In the genomic region with DNA sequence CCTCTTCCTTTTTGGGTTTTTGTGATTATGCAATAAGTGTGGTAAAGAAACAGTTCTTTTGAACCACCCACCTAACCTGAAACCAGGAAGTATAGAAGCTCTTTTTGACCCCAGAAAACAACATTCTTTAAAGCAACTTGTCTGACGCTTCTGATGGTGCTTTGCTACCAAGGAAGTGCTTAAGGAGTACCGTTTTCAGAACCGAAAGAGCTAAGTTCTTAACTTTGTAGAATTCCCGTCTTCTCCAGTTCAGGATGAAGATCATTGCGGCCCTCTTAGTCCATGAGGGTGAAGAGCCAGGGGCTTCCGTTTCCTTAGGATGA, we compare ENCODE assay signal across 8 mouse cellular contexts. TPM values are rescaled to one million over a fixed set of nuclear protein-coding genes. Genes with fewer than 3 reads are reported as not detected.
DNase-seq lines count a peak whose midpoint lies in the region; ATAC-seq and TF ChIP-seq lines count a peak whose summit lies in the region.

No protein-coding gene starts in this region.

- H3K27me3 ChIP-seq in kidney, embryonic 16.5 days (ENCODE audit: insufficient read depth, low read length): no peaks in the 10 kb centered on the region
- no peaks in the 10 kb centered on the region for H3K27me3 ChIP-seq in midbrain, postnatal 0 days (ENCODE audit: insufficient read depth, low read length)

- no peak for ATAC-seq in kidney, embryonic 16.5 days (ENCODE audit: low FRiP score, low TSS enrichment)
- ATAC-seq in inflammation-experienced regulatory T-cells, adult 6 months: peak; percentile 72
- no peak for ATAC-seq in midbrain, postnatal 0 days (ENCODE audit: low FRiP score)

- 0 out of 2 replicates have a peak, but pooled peaks cover 4% of the 10 kb centered on the region for H3K36me3 ChIP-seq in kidney, embryonic 16.5 days (ENCODE audit: insufficient read depth, low read length)
- no peaks in the 10 kb centered on the region for H3K36me3 ChIP-seq in midbrain, postnatal 0 days (ENCODE audit: insufficient read depth, low read length)

- no peak for TF ChIP-seq POLR2A in bone marrow, adult 2 months (IDR thresholded peaks at IDR 0.05; ENCODE audit: borderline replicate concordance, control insufficient read depth, low read depth, low read length)

- H3K9me3 ChIP-seq in kidney, embryonic 16.5 days (ENCODE audit: low read length): no peaks in the 10 kb centered on the region
- H3K9me3 ChIP-seq in midbrain, postnatal 0 days (ENCODE audit: low read length): no peaks in the 10 kb centered on the region

- peak overlapping the region; percentile 96 for H3K4me3 ChIP-seq in kidney, embryonic 16.5 days (ENCODE audit: low read length)
- peak overlapping the region; percentile 8 for H3K4me3 ChIP-seq in bone marrow, adult 2 months (replicated peaks; ENCODE audit: control insufficient read depth, low read depth, low read length)
- peak overlapping the region; percentile 99 for H3K4me3 ChIP-seq in midbrain, postnatal 0 days (ENCODE audit: low read depth, low read length)

- no peak for TF ChIP-seq CTCF in bone marrow, adult 2 months (IDR thresholded peaks at IDR 0.05; ENCODE audit: control insufficient read depth, insufficient read depth, low read length)
- TF ChIP-seq CTCF in midbrain, postnatal 0 days (IDR thresholded peaks at IDR 0.05): no peak

- no peak for DNase-seq in kidney, postnatal 14 days
- DNase-seq in midbrain, postnatal 0 days (ENCODE audit: low spot score): no peak
- DNase-seq in gastrocnemius, adult 18-20 months (ENCODE audit: low spot score): no peak
- no peak for DNase-seq in cerebellum, postnatal 25 days
- DNase-seq in layer of hippocampus, postnatal 36 days: no peak

- peak overlapping the region; percentile 40 for H3K27ac ChIP-seq in kidney, embryonic 16.5 days (ENCODE audit: low read length)
- peak overlapping the region; percentile 25; the same call in 1 of the 2 replicates for H3K27ac ChIP-seq in bone marrow, adult 2 months (ENCODE audit: control insufficient read depth, insufficient read depth, low read depth, low read length, poor library complexity)
- H3K27ac ChIP-seq in midbrain, postnatal 0 days (ENCODE audit: low read depth, low read length): no peak overlapping the region

- peak overlapping the region; percentile 67 for H3K9ac ChIP-seq in kidney, embryonic 16.5 days (replicated peaks; ENCODE audit: low read length)
- 0 out of 2 replicates have a peak overlapping the region, but pooled peaks have one; percentile 8 for H3K9ac ChIP-seq in midbrain, postnatal 0 days (replicated peaks; ENCODE audit: low read length, poor library complexity, severe bottlenecking)

- 34% methylated on average over 6 of the region's 6 CpGs for WGBS in kidney, embryonic 16.5 days
- WGBS in bone marrow, adult 2 months: 0% methylated on average over 6 of the region's 6 CpGs
- WGBS in midbrain, postnatal 0 days: 77% methylated on average over 6 of the region's 6 CpGs

- peak overlapping the region; percentile 75 for H3K4me2 ChIP-seq in kidney, embryonic 16.5 days (replicated peaks; ENCODE audit: low read depth, low read length)
- H3K4me2 ChIP-seq in midbrain, postnatal 0 days (ENCODE audit: low read depth, low read length, poor library complexity, severe bottlenecking): peak overlapping the region; percentile 68

- H3K4me1 ChIP-seq in kidney, embryonic 16.5 days (ENCODE audit: insufficient read depth, low read length): peaks cover 34% of the 10 kb centered on the region
- peaks cover 10% of the 10 kb centered on the region for H3K4me1 ChIP-seq in bone marrow, adult 2 months (ENCODE audit: control insufficient read depth, insufficient read depth, low read length)
- peaks cover 6% of the 10 kb centered on the region; the same call in 1 of the 2 replicates for H3K4me1 ChIP-seq in midbrain, postnatal 0 days (ENCODE audit: insufficient read depth, low read length)

RNA-seq across cellular contexts. Expression of gene Clint1, which starts 1.1 kb away (rescaled TPM):
- 104 and 106 TPM in 2 replicates for polyA plus RNA-seq in kidney, embryonic 16.5 days (2015; fragmentation: Nextera tagmentation; extraction: Ambion mirVana)
- polyA plus RNA-seq in bone marrow, adult 2 months (2011; ENCODE audit: insufficient read depth, insufficient read length, low replicate concordance, missing spikeins): 23.7 and 25.6 TPM in 2 replicates
- polyA plus RNA-seq in inflammation-experienced regulatory T-cells, adult 6 months (2017; shearing (Covaris generic)): 10 to 100 TPM; 36.9 to 52.5 (median 45.6) TPM
- total RNA-seq in midbrain, postnatal 0 days (2014; rRNA removed): 32.7 and 34.5 TPM in 2 replicates
- 25.4 and 27.6 TPM in 2 replicates for polyA plus RNA-seq in midbrain, postnatal 0 days (2015; fragmentation: Nextera tagmentation; extraction: Ambion mirVana)
- 10 to 100 TPM; 42.4 to 45.3 TPM for total RNA-seq in gastrocnemius, adult 18-20 months (2021)
- 10 to 100 TPM; 50.7 to 61.0 TPM for total RNA-seq in layer of hippocampus, postnatal 36 days (2021)

Comparison
In these comparisons a context has a peak if more than half of its experiments do, and no peak if none do; other contexts are left out.
1. H3K4me3 ChIP-seq: peak in every context shown above with its lines; median percentile 99 in midbrain, postnatal 0 days; 96 in kidney, embryonic 16.5 days; 8 in bone marrow, adult 2 months.